Mouse (Mus musculus) embryonic fibroblast, embryonic 13.5 days (primary cell): ENCODE results near the gene Mettl16.
A peak's percentile ranks its signal among the peaks of the same experiment; 100 is the strongest.

Source experiments
- CTCF ChIP-seq: IDR thresholded peaks from 2 replicates; pipeline ENCODE4 v1.5.1; 2011; ENCODE audit warnings: mild to moderate bottlenecking, control low read depth, low read length, moderate library complexity, borderline replicate concordance; ENCODE audit not compliant: insufficient read depth
- POLR2A ChIP-seq: IDR thresholded peaks from 2 replicates; pipeline ENCODE4 v1.6.1; 2011; ENCODE audit warnings: low read depth, mild to moderate bottlenecking, control low read depth, low read length, moderate library complexity

GRCm38 (mm10) chr11:74863471-74863870 is 92.8 kb downstream of the Mettl16 start:
- no peak for TF ChIP-seq POLR2A
- peak; percentile 55; the same call in 1 of the 2 replicates for TF ChIP-seq CTCF
